Mouse (Mus musculus) neutrophil, adult 65 days (primary cell): Measurements from ENCODE around the gene Gemin6. TPM values are rescaled to one million over a fixed set of nuclear protein-coding genes. Genes with fewer than 3 reads are reported as not detected.

Source experiments
- total RNA-seq: library from RNA; stranded (reverse); gene quantifications from 2 replicates; pipeline ENCODE4 v1.2.4, GENCODE M21; 2023

The Gemin6 gene
- total RNA-seq, result 1.5 and 2.2 TPM in 2 replicates

DNA sequence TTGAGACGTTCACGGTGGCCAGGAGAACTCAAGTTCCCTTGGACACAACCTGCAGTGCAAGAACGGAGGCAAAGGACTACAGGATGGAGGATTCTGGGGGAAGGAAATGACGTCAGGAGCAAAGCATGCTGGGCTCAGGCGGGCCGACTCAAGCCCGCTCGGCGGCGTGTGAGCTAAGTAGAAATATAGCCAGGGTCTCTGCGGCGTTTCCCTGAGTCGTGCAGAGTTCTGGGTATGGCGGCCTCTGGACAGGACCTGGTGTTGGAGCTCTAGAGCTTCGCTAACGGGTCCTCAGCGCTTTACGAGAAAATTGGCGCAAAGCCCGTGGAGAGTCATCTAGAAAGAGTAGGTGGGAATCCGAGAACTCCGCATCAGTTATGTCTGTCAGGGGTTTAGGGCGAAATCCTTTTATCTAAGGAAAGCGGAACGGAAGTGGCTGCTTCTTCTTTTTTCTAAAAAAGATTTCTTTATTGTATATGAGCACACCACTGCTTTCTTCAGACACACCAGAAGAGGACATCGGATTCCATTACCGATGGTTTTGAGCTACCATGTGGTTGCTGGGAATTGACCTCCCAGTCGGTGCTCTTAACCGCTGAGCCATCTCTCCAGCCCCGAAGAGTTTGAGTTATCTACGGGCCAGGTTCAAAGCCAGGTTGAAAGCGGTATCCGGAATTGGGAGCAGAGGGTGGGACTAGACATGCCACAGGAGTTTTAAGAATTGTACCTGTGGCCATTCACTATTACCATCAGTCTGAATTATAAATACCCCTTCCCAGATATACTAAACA, at the start of gene Gemin6:
Gene Gemin6, plus strand, starts transcription at position 116 of the 791 bp plus-strand sequence.

DNA sequence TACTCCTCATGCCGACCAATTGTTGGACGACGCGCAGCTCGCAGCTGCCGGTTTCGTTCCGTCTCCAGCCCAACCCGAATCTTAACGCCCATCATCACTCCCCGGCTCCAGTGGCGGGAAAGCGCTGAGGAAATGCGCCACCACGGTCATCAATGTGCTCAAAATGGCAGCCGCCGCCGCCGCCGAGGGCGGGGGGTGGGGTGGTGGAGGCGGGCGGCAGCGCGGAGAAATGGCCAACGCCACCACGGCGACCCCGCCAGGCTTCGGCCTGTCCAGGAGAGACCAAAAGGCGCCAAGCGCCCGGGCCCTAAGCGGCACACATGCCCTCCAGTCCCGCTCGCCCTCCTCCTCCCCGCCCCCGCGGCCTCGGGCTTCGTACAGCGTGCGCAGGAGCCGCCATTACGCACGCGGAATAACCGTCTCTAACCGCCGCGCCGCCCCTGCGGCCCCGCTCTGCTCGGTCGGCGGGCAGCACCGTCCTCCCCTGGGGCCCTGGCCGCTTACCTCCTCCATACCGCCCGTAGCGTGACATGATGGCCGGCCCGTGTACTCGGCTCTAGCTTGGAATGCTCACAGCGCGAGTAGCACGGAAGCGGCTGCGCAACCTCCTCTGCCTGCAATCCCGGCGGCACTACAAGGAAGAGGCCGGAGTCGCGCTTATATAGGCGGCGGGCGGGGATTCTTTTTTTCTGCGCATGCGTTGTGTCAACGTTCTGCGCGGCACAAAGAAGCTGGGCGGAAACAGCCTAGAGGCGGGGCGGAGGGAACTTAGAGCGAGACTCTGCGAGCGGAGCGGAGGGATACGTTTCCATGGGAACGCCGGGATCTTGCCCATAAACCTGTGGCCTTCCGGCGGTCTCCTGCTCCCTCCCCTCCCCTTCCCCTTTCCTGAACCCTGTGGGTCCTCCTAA, 17.3 kb upstream of the Gemin6 start, which contains the start of the genes Srsf7 and Ttc39d:
Gene Srsf7, minus strand, starts transcription at position 637 of the 911 bp plus-strand sequence.
Gene Ttc39d, plus strand, starts transcription at position 790 of the 911 bp plus-strand sequence.

Other genes starting within 250 kb of the Gemin6 start
- 84.6 and 112 TPM in 2 replicates for gene Hnrnpll, start 162.1 kb upstream of the Gemin6 start, total RNA-seq
- 10.0 and 10.6 TPM in 2 replicates for gene Galm, start 97.0 kb upstream of the Gemin6 start, total RNA-seq
- 150 and 188 TPM in 2 replicates for gene Srsf7, start 17.1 kb upstream of the Gemin6 start, total RNA-seq
- gene Ttc39d, start 17.0 kb upstream of the Gemin6 start, total RNA-seq, result not detected in 2 replicates
- gene Morn2, start 65.8 kb downstream of the Gemin6 start, total RNA-seq, result 1.3 and 1.6 TPM in 2 replicates
- gene Dhx57, start 66.0 kb downstream of the Gemin6 start, total RNA-seq, result 9.0 and 9.9 TPM in 2 replicates
- gene Arhgef33, start 83.0 kb downstream of the Gemin6 start, total RNA-seq, result not detected in 2 replicates
- not detected in 2 replicates for gene Gm10190, start 149.1 kb downstream of the Gemin6 start, total RNA-seq